Mouse (Mus musculus) intestine, embryonic 14.5 days (tissue): Measurements from ENCODE around the gene Ncf1. TPM values are rescaled to one million over a fixed set of nuclear protein-coding genes. Genes with fewer than 3 reads are reported as not detected.

Experiments used
- ATAC-seq: fragments of 200-750 bp; cut with Nextera tagmentation; replicated peaks from 2 replicates; pipeline ENCODE4 v1.8.0; 2017; ENCODE audit warnings: low read depth, moderate number of reproducible peaks, moderate TSS enrichment, moderate library complexity; ENCODE audit not compliant: low FRiP score, low TSS enrichment
- DNase-seq: peaks from one replicate; pipeline ENCODE4 v3.0.0-alpha.2; 2018; ENCODE audit warnings: low spot score
- H3K27ac ChIP-seq: fragments of 300-500 bp; sonication (generic); 2 replicates; pipeline ENCODE4 v1.5.1; 2014; ENCODE audit warnings: low read depth, mild to moderate bottlenecking, control low read depth
- H3K27me3 ChIP-seq: fragments of 300-500 bp; sonication (generic); replicated peaks from 2 replicates; pipeline ENCODE4 v1.6.1; 2014; ENCODE audit warnings: low read length, control low read depth; ENCODE audit not compliant: control insufficient read depth, insufficient read depth
- H3K36me3 ChIP-seq: fragments of 300-500 bp; sonication (generic); 2 replicates; pipeline ENCODE4 v1.6.1; 2014; ENCODE audit warnings: low read length, control low read depth; ENCODE audit not compliant: control insufficient read depth, insufficient read depth
- H3K4me1 ChIP-seq: fragments of 300-500 bp; sonication (generic); replicated peaks from 2 replicates; pipeline ENCODE4 v1.6.1; 2014; ENCODE audit warnings: low read length, control low read depth, mixed read lengths; ENCODE audit not compliant: control insufficient read depth, insufficient read depth
- H3K4me2 ChIP-seq: fragments of 300-500 bp; sonication (generic); 2 replicates; pipeline ENCODE4 v1.6.1; 2014; ENCODE audit warnings: low read length
- H3K4me3 ChIP-seq: fragments of 300-500 bp; sonication (generic); 2 replicates; pipeline ENCODE4 v1.5.1; 2014; ENCODE audit warnings: low read depth, low read length, control low read depth, mixed read lengths
- H3K9ac ChIP-seq: fragments of 300-500 bp; sonication (generic); 2 replicates; pipeline ENCODE4 v1.6.1; 2014; ENCODE audit warnings: mild to moderate bottlenecking, low read length
- H3K9me3 ChIP-seq: fragments of 300-500 bp; sonication (generic); 2 replicates; pipeline ENCODE4 v1.6.1; 2016; ENCODE audit warnings: low read length, control low read depth; ENCODE audit not compliant: control insufficient read depth
- WGBS: fragments of 180-500 bp; shearing (Covaris S2); extraction: QIAGEN DNeasy Blood & Tissue Kit; methylation state at CpG from one replicate; pipeline ENCODE4 v1.1.7; 2014; 5-methylcytosine and 5-hydroxymethylcytosine counted together
- polyA plus RNA-seq: library from polyadenylated mRNA; unstranded; fragments of >200 nt; fragmentation: Nextera tagmentation; extraction: Ambion mirVana; gene quantifications from 2 replicates; pipeline ENCODE4 v1.2.1, GENCODE M21; 2014

Gene Ncf1
- polyA plus RNA-seq, 1 experiment from 2014 or later, result 4.1 TPM

DNA sequence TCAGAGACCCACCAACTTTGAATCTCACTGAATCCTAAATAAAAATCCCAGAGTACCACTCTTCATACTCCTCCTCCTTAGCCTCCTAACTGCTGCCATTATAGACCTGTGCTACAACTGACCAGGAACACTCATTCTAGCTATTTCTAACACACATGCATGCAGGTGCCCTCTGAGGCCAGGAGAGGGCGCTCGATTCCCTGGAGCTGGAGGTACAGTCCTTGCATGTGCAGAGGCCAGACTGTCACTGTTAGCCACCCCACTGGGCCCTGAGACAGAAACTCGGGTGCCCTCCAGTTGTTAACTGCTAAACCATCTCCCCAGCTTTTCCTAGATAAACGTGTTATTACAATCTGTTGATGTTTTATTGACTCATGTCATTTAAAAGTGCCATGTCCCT lies 56.2 kb downstream of the Ncf1 start:
- peaks cover 10% of the 10 kb centered on the region for H3K4me1 ChIP-seq
- peaks cover 29% of the 10 kb centered on the region for H3K36me3 ChIP-seq
- no peak overlapping the region for H3K9ac ChIP-seq
- no peak overlapping the region for H3K4me2 ChIP-seq
- DNase-seq (no peak), ATAC-seq (no peak)
- no peak overlapping the region for H3K4me3 ChIP-seq
- no peak overlapping the region for H3K27ac ChIP-seq
- no peaks in the 10 kb centered on the region for H3K27me3 ChIP-seq
- H3K9me3 ChIP-seq, result no peaks in the 10 kb centered on the region
- WGBS, result 38% methylated on average over 4 of the region's 4 CpGs

DNA sequence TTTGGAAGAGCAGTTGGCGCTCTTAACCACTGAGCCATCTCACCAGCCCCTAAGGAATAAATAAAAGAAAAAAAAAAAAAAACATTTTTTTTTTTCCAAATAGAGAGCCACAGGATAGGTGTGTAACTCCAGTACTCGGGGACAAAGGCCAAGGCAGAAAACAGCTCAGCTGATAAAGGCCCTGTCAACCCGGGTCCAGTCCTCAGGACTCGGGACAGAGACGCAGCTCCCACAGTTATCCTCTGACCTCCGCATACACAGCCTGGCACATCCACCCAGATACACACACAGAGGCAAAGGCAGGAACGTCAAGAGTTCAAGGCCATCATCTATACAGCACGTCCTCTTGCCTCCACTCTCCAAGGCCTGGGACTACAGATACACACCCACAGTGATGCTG lies 59.3 kb downstream of the Ncf1 start:
- ATAC-seq, result no peak
- Histone ChIP-seq H3K27me3 (no peaks in the 10 kb centered on the region), H3K36me3 (peaks cover 53% of the 10 kb centered on the region), H3K4me2 (no peak overlapping the region), H3K9ac (no peak overlapping the region), H3K9me3 (no peaks in the 10 kb centered on the region), H3K4me3 (no peak overlapping the region), H3K27ac (no peak overlapping the region), H3K4me1 (peaks cover 5% of the 10 kb centered on the region)
- DNase-seq, result no peak
- WGBS, result 94% methylated on average over 8 of the region's 8 CpGs

Other genes starting within 250 kb of the Ncf1 start
- 6.2 and 7.2 TPM in 2 replicates for gene Castor2, start 129.9 kb downstream of the Ncf1 start, polyA plus RNA-seq
- gene Rcc1l, start 52.9 kb downstream of the Ncf1 start, polyA plus RNA-seq, result 32.3 and 32.5 TPM in 2 replicates
- 7.5 and 8.0 TPM in 2 replicates for gene Gtf2ird2, start 45.6 kb downstream of the Ncf1 start, polyA plus RNA-seq
- gene Gtf2i, start 85.1 kb upstream of the Ncf1 start, polyA plus RNA-seq, result 145 and 157 TPM in 2 replicates
- gene Gtf2ird1, start 227.1 kb upstream of the Ncf1 start, polyA plus RNA-seq, result 85.9 and 101 TPM in 2 replicates